Mouse (Mus musculus): ENCODE measurements around the gene Capn12. TPM values are rescaled to one million over a fixed set of nuclear protein-coding genes. Genes with fewer than 3 reads are reported as not detected.

The Capn12 gene
- polyA plus RNA-seq, 1 experiment from 2014 or later: 0.57 TPM

- no peak overlapping the region for H3K4me2 ChIP-seq (replicated peaks)
- WGBS: 80% methylated on average over 4 of the region's 4 CpGs
- no peaks in the 10 kb centered on the region for H3K9me3 ChIP-seq
- H3K4me3 ChIP-seq: no peak overlapping the region
- peaks cover 41% of the 10 kb centered on the region for H3K4me1 ChIP-seq
- H3K27me3 ChIP-seq (replicated peaks): no peaks in the 10 kb centered on the region
- no peak for ATAC-seq (ENCODE audit: low FRiP score, low read depth)
- no peaks in the 10 kb centered on the region; the same call in 1 of the 2 replicates for H3K36me3 ChIP-seq
- no peak overlapping the region for H3K27ac ChIP-seq
- H3K9ac ChIP-seq: peak overlapping the region; percentile 21; the same call in 1 of the 2 replicates
Measured at GRCm38 (mm10) chr7:28941129-28941528, 59.9 kb downstream of the Capn12 start.

GRCm38 (mm10) chr7:28941542-28941941, 60.3 kb downstream of the Capn12 start:
- H3K36me3 ChIP-seq: peaks cover under 1% of the 10 kb centered on the region; the same call in 1 of the 2 replicates
- H3K4me2 ChIP-seq (replicated peaks): no peak overlapping the region
- H3K9ac ChIP-seq: no peak overlapping the region
- no peak overlapping the region for H3K27ac ChIP-seq
- H3K4me3 ChIP-seq: no peak overlapping the region
- no peak for ATAC-seq (ENCODE audit: low FRiP score, low read depth)
- no peaks in the 10 kb centered on the region for H3K9me3 ChIP-seq
- no peaks in the 10 kb centered on the region for H3K27me3 ChIP-seq (replicated peaks)
- WGBS: 82% methylated on average over 4 of the region's 4 CpGs
- H3K4me1 ChIP-seq: peaks cover 43% of the 10 kb centered on the region

Other genes with a start within 250 kb of the Capn12 start
- gene Fbxo27, start 188.6 kb upstream of the Capn12 start, polyA plus RNA-seq (2016; fragmentation: Nextera tagmentation; extraction: Ambion mirVana): 4.7 and 6.1 TPM in 2 replicates
- 7.6 and 9.3 TPM in 2 replicates for gene Fbxo17, start 164.6 kb upstream of the Capn12 start, polyA plus RNA-seq (2016; fragmentation: Nextera tagmentation; extraction: Ambion mirVana)
- 123 and 127 TPM in 2 replicates for gene Mrps12, start 139.6 kb upstream of the Capn12 start, polyA plus RNA-seq (2016; fragmentation: Nextera tagmentation; extraction: Ambion mirVana)
- gene Sars2, start 139.4 kb upstream of the Capn12 start, polyA plus RNA-seq (2016; fragmentation: Nextera tagmentation; extraction: Ambion mirVana): 28.6 and 32.0 TPM in 2 replicates
- 9.7 and 10.4 TPM in 2 replicates for gene Ccer2, start 125.2 kb upstream of the Capn12 start, polyA plus RNA-seq (2016; fragmentation: Nextera tagmentation; extraction: Ambion mirVana)
- gene Sirt2, start 114.7 kb upstream of the Capn12 start, polyA plus RNA-seq (2016; fragmentation: Nextera tagmentation; extraction: Ambion mirVana): 86.4 and 89.1 TPM in 2 replicates
- gene Nfkbib, start 113.9 kb upstream of the Capn12 start, polyA plus RNA-seq (2016; fragmentation: Nextera tagmentation; extraction: Ambion mirVana): 51.5 and 52.4 TPM in 2 replicates
- gene Rinl, start 92.5 kb upstream of the Capn12 start, polyA plus RNA-seq (2016; fragmentation: Nextera tagmentation; extraction: Ambion mirVana): 2.8 TPM in 2 replicates
- 264 and 338 TPM in 2 replicates for gene Hnrnpl, start 72.9 kb upstream of the Capn12 start, polyA plus RNA-seq (2016; fragmentation: Nextera tagmentation; extraction: Ambion mirVana)
- 82.2 and 89.2 TPM in 2 replicates for gene Ech1, start 56.2 kb upstream of the Capn12 start, polyA plus RNA-seq (2016; fragmentation: Nextera tagmentation; extraction: Ambion mirVana)
- 4.6 and 4.9 TPM in 2 replicates for gene Lgals4, start 47.6 kb upstream of the Capn12 start, polyA plus RNA-seq (2016; fragmentation: Nextera tagmentation; extraction: Ambion mirVana)
- gene Lgals7, start 17.6 kb upstream of the Capn12 start, polyA plus RNA-seq (2016; fragmentation: Nextera tagmentation; extraction: Ambion mirVana): 2.1 and 3.0 TPM in 2 replicates
- 186 and 192 TPM in 2 replicates for gene Actn4, start 80.9 kb downstream of the Capn12 start, polyA plus RNA-seq (2016; fragmentation: Nextera tagmentation; extraction: Ambion mirVana)
- 327 and 336 TPM in 2 replicates for gene Eif3k, start 100.4 kb downstream of the Capn12 start, polyA plus RNA-seq (2016; fragmentation: Nextera tagmentation; extraction: Ambion mirVana)
- 5.5 and 6.2 TPM in 2 replicates for gene Map4k1, start 100.6 kb downstream of the Capn12 start, polyA plus RNA-seq (2016; fragmentation: Nextera tagmentation; extraction: Ambion mirVana)
- 4.4 and 5.0 TPM in 2 replicates for gene Ryr1, start 243.8 kb downstream of the Capn12 start, polyA plus RNA-seq (2016; fragmentation: Nextera tagmentation; extraction: Ambion mirVana)

All from neural tube, embryonic 12.5 days (tissue).